Mouse (Mus musculus): ENCODE data around the gene Otos.
A peak's percentile ranks its signal among the peaks of the same experiment; 100 is the strongest.

DNA sequence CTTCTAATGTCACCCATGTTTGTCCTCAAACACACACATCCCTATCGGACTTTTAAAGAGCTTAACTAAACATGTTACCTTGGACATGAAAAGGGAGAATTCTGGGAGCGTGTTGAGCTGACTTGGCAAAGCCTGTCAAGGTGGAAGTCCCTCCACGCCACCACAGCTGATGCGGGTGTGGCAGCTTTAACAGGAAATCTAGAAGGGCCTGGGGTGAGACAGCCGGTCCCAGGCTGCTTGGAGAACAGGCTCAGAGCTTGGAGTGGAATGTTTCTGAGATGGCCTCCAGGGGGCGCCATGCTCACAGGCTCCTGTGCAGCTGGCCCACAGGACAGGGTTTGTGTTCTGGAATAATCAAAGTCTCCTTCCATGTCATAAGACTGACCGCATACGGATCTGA is at the start of gene Otos:
- TF ChIP-seq CTCF (IDR thresholded peaks at IDR 0.05) (peak; percentile 84), EP300 (IDR thresholded peaks at IDR 0.05) (no peak)
